Mouse (Mus musculus) CD4-positive, CD25-positive, alpha-beta regulatory T cell, adult 9 weeks (primary cell): ENCODE results near the gene Gm16434. TPM values are rescaled to one million over a fixed set of nuclear protein-coding genes. Genes with fewer than 3 reads are reported as not detected.

Source experiments
- polyA plus RNA-seq: library from polyadenylated mRNA; unstranded; fragments of 100-300 nt; shearing (Covaris generic); gene quantifications from one replicate; pipeline ENCODE4 v1.2.1, GENCODE M21; 2017

Gene Gm16434
- polyA plus RNA-seq: not detected

DNA sequence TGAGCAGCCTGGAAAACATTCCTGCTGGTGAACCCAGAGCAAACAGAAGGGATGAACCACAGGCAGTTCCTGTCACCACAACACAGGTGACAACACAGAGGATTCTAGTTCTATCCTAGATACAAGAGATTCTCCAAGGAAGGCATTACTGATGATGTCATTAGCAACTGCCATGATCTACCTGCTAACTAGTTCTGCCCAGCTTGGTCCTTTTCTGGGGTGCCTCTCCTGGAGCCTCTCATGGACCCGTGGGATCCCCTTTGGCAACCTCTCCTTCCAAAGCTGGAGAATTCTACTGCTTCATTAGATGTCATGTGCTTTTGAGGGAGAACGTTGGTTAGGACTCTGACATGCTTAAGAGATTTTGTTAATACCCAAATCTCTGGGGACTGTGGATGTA is at the start of gene Gm16434:
Gene Gm16434 (minus strand): TSS at position 101 of the 400 bp plus-strand sequence.

DNA sequence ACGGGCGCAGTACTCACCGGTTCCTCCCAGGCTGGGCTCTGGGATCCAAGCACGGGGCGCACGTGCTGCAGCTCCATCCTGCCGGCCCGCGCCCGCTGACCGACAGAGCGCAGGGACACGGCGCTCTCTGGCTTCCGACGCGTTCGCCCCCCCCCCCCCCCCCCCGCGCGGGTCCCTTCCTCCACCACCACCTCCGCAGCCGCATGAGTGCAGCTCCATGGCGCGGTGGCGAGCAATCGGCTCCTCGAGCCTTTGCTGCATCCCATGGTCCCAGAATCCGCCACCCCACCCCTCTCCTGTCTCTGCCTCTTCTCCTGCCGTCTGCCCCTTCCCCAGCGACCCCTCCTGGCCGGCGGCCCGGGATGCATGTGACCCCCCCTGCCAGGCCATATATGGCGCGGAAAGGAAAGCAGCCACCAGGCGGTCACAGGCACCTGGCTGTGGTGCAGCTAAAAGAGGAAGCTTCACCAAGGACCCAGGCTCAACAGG is 19.8 kb downstream of the Gm16434 start, which contains the start of gene Gm3512:
Gene Gm3512 (minus strand): TSS at position 51 of the 489 bp plus-strand sequence.

Other genes starting within 250 kb of the Gm16434 start
- gene Gm6356, start 220.7 kb downstream of the Gm16434 start, polyA plus RNA-seq: not detected
- 1.1 TPM for gene Gm10406, start 167.1 kb downstream of the Gm16434 start, polyA plus RNA-seq
- not detected for gene Gm3685, start 149.6 kb downstream of the Gm16434 start, polyA plus RNA-seq
- 3.3 TPM for gene Gm3696, start 93.9 kb downstream of the Gm16434 start, polyA plus RNA-seq
- gene Gm6676, start 69.1 kb downstream of the Gm16434 start, polyA plus RNA-seq: not detected
- 8.2 TPM for gene Gm3512, start 20.0 kb downstream of the Gm16434 start, polyA plus RNA-seq
- not detected for gene Gm3727, start 70.2 kb upstream of the Gm16434 start, polyA plus RNA-seq
- 12.2 TPM for gene Gm3739, start 120.5 kb upstream of the Gm16434 start, polyA plus RNA-seq
- gene Gm5797, start 137.9 kb upstream of the Gm16434 start, polyA plus RNA-seq: not detected
- not detected for gene Gm8374, start 170.6 kb upstream of the Gm16434 start, polyA plus RNA-seq